Mouse (Mus musculus) G1E (cell line): Measurements from ENCODE around the gene Nacc1. TPM values are rescaled to one million over a fixed set of nuclear protein-coding genes. Genes with fewer than 3 reads are reported as not detected.
A peak's percentile ranks its signal among the peaks of the same experiment; 100 is the strongest.

Experiments used
- ATAC-seq: 2 replicates; pipeline ENCODE4 v1.8.0; 2016; ENCODE audit warnings: mild to moderate bottlenecking; ENCODE audit not compliant: insufficient number of reproducible peaks, poor library complexity, low FRiP score, severe bottlenecking; ENCODE audit errors: extremely low read depth
- DNase-seq: peaks from one replicate; pipeline ENCODE4 v3.0.0; 2012; ENCODE audit warnings: low spot score
- H3K27me3 ChIP-seq: 2 replicates; pipeline ENCODE4 v1.6.1; 2012; ENCODE audit warnings: mild to moderate bottlenecking, low read length, inconsistent platforms; ENCODE audit not compliant: insufficient read depth
- H3K36me3 ChIP-seq: replicated peaks from 2 replicates; pipeline ENCODE3; 2012; ENCODE audit warnings: mild to moderate bottlenecking, inconsistent platforms
- H3K4me1 ChIP-seq: 2 replicates; pipeline ENCODE4 v1.6.1; 2012; ENCODE audit warnings: low read depth, low read length, inconsistent platforms, mixed read lengths; ENCODE audit not compliant: insufficient read depth
- H3K4me3 ChIP-seq: 2 replicates; pipeline ENCODE4 v1.5.1; 2012; ENCODE audit warnings: low read depth, mild to moderate bottlenecking, inconsistent platforms, low read length, moderate library complexity, mixed read lengths
- H3K9me3 ChIP-seq: replicated peaks from 2 replicates; pipeline ENCODE4 v1.6.1; 2012; ENCODE audit warnings: inconsistent platforms
- CTCF ChIP-seq: IDR thresholded peaks from 2 replicates; pipeline ENCODE4 v1.5.1; 2012; ENCODE audit warnings: low read depth, low read length, inconsistent platforms, mixed read lengths
- GATA1 ChIP-seq: IDR thresholded peaks from 2 replicates; pipeline ENCODE4 v1.6.1; 2012; ENCODE audit warnings: borderline replicate concordance, low read length, inconsistent platforms, mixed read lengths
- GATA2 ChIP-seq: IDR thresholded peaks from 2 replicates; pipeline ENCODE4 v1.6.1; 2012; ENCODE audit warnings: low read depth, low read length, inconsistent platforms, borderline replicate concordance
- POLR2AphosphoS5 ChIP-seq: IDR thresholded peaks from 2 replicates; pipeline ENCODE4 v1.6.1; 2012; ENCODE audit warnings: low read depth, low read length, inconsistent platforms; ENCODE audit not compliant: insufficient replicate concordance
- TAL1 ChIP-seq: conservative IDR thresholded peaks from 2 replicates; pipeline ENCODE4 v1.6.1; 2012; ENCODE audit warnings: low read depth, low read length, inconsistent platforms, mixed read lengths
- polyA plus RNA-seq: library from polyadenylated mRNA; stranded (reverse); fragments of >175 nt; gene quantifications from 2 replicates; pipeline ENCODE4 v1.2.3, GENCODE M21; 2012
- total RNA-seq, 2 experiments: library from RNA; stranded (forward) in 1 of 2; stranded (reverse) in 1 of 2; fragments of 200-1000 nt in 1 of 2; fragments of >200 nt in 1 of 2; fragmentation: Nextera tagmentation in 1 of 2; gene quantifications; 2 replicates each; pipeline ENCODE4 v1.2.3; 2014 to 2017

The Nacc1 gene
- total and polyA plus RNA-seq, 3 experiments = 48.1 to 207 (median 125) TPM

- TF ChIP-seq GATA1 (no peak), TAL1 (peak; percentile 99)
- Histone ChIP-seq H3K4me3 (peak within 1 kb of the TSS; percentile 81), H3K36me3 (peaks cover 79% of the 10 kb centered on the region), H3K4me1 (peaks cover 63% of the 10 kb centered on the region), H3K27me3 (no peaks in the 10 kb centered on the region), H3K9me3 (no peaks in the 10 kb centered on the region)
- ATAC-seq (peak; percentile 66), DNase-seq (peak; percentile 83)
These were observed 13.6 kb upstream of the Nacc1 start, which contains the start of gene Lyl1 for GRCm38 (mm10) chr8:84700941-84701911. Gene Lyl1 (plus strand): TSS chr8:84701457.

GRCm38 (mm10) chr8:84700526-84700925, 12.9 kb upstream of the Nacc1 start:
- H3K36me3 ChIP-seq = peaks cover 85% of the 10 kb centered on the region
- DNase-seq (no peak), ATAC-seq (no peak)
- no peaks in the 10 kb centered on the region for H3K9me3 ChIP-seq
- H3K27me3 ChIP-seq = no peaks in the 10 kb centered on the region
- H3K4me1 ChIP-seq = peaks cover 63% of the 10 kb centered on the region
- peak overlapping the region; percentile 42; the same call in 1 of the 2 replicates for H3K4me3 ChIP-seq
- TF ChIP-seq CTCF = no peak
- no peak for TF ChIP-seq POLR2AphosphoS5
- TF ChIP-seq TAL1 = no peak
- TF ChIP-seq GATA1 = no peak
- TF ChIP-seq GATA2 = no peak

GRCm38 (mm10) chr8:84699861-84700322, 12.2 kb upstream of the Nacc1 start:
- TF ChIP-seq GATA2 (no peak), CTCF (peak; percentile 67; the same call in 1 of the 2 replicates)
- peaks cover 85% of the 10 kb centered on the region for H3K36me3 ChIP-seq
- ATAC-seq = 0 out of 2 replicates have a peak, but pooled peaks have one; percentile 1
- DNase-seq = no peak
- H3K27me3 ChIP-seq = no peaks in the 10 kb centered on the region
- H3K9me3 ChIP-seq = no peaks in the 10 kb centered on the region
- peak overlapping the region; percentile 42; the same call in 1 of the 2 replicates for H3K4me3 ChIP-seq
- peaks cover 69% of the 10 kb centered on the region for H3K4me1 ChIP-seq

GRCm38 (mm10) chr8:84698929-84699401, 11.3 kb upstream of the Nacc1 start:
- Histone ChIP-seq H3K4me3 (peak overlapping the region; percentile 28; the same call in 1 of the 2 replicates), H3K27me3 (no peaks in the 10 kb centered on the region), H3K4me1 (peaks cover 68% of the 10 kb centered on the region), H3K36me3 (peaks cover 85% of the 10 kb centered on the region), H3K9me3 (no peaks in the 10 kb centered on the region)
- DNase-seq (no peak), ATAC-seq (no peak)
- TF ChIP-seq CTCF (no peak), POLR2AphosphoS5 (no peak), GATA2 (no peak), GATA1 (no peak), TAL1 (no peak)

- peaks cover 66% of the 10 kb centered on the region for H3K4me1 ChIP-seq
- H3K36me3 ChIP-seq = peaks cover 85% of the 10 kb centered on the region
- H3K9me3 ChIP-seq = no peaks in the 10 kb centered on the region
- no peak for TF ChIP-seq GATA2
- no peak for TF ChIP-seq POLR2AphosphoS5
- no peak for TF ChIP-seq CTCF
- TF ChIP-seq GATA1 = no peak
- no peak for TF ChIP-seq TAL1
- no peaks in the 10 kb centered on the region for H3K27me3 ChIP-seq
- no peak overlapping the region; the same call in 1 of the 2 replicates for H3K4me3 ChIP-seq
- no peak for DNase-seq
- no peak for ATAC-seq
These were observed 10.6 kb upstream of the Nacc1 start for GRCm38 (mm10) chr8:84698288-84698687.

- no peak overlapping the region; the same call in 1 of the 2 replicates for H3K4me3 ChIP-seq
- H3K9me3 ChIP-seq = no peaks in the 10 kb centered on the region
- TF ChIP-seq GATA2 = no peak
- peak; percentile 38 for TF ChIP-seq CTCF
- peaks cover 85% of the 10 kb centered on the region for H3K36me3 ChIP-seq
- H3K4me1 ChIP-seq = peaks cover 63% of the 10 kb centered on the region
- ATAC-seq (no peak), DNase-seq (no peak)
- no peaks in the 10 kb centered on the region for H3K27me3 ChIP-seq
These were observed 9.8 kb upstream of the Nacc1 start for GRCm38 (mm10) chr8:84697166-84698130.
